Mouse (Mus musculus): ENCODE data around the gene Fgfrl1. TPM values are rescaled to one million over a fixed set of nuclear protein-coding genes. Genes with fewer than 3 reads are reported as not detected.

The Fgfrl1 gene
- polyA plus RNA-seq, 1 experiment = 93.3 TPM

- no peak for TF ChIP-seq CEBPB (IDR thresholded peaks at IDR 0.05; ENCODE audit: insufficient read depth, poor library complexity, severe bottlenecking)
- TF ChIP-seq POLR2A (IDR thresholded peaks at IDR 0.05; ENCODE audit: insufficient read length, low read depth) = no peak
- no peak for TF ChIP-seq E2F4 (IDR thresholded peaks at IDR 0.05; ENCODE audit: insufficient read depth)
- no peak for TF ChIP-seq POLR2AphosphoS2 (IDR thresholded peaks at IDR 0.05; ENCODE audit: insufficient read length, low read depth)
- no peak for TF ChIP-seq TCF3 (IDR thresholded peaks at IDR 0.05; ENCODE audit: insufficient read length, low read depth)
- no peak for TF ChIP-seq TCF12 (IDR thresholded peaks at IDR 0.05; ENCODE audit: insufficient read depth, poor library complexity, severe bottlenecking)
- no peak for TF ChIP-seq MAX (IDR thresholded peaks at IDR 0.05; ENCODE audit: low read depth)
- no peak for TF ChIP-seq SRF (IDR thresholded peaks at IDR 0.05; ENCODE audit: control insufficient read depth, insufficient read length, low read depth)
- Histone ChIP-seq H3K36me3 (ENCODE audit: control insufficient read depth, insufficient read depth) (peaks cover 6% of the 10 kb centered on the region), H3ac (ENCODE audit: control insufficient read depth, insufficient read length) (no peak overlapping the region), H3K4me2 (ENCODE audit: low read depth) (no peak overlapping the region), H3K27me3 (ENCODE audit: control insufficient read depth, insufficient read depth, insufficient read length) (no peaks in the 10 kb centered on the region), H3K4me3 (no peak overlapping the region), H3K79me2 (ENCODE audit: control insufficient read depth, insufficient read depth) (no peaks in the 10 kb centered on the region)
These were observed 9.3 kb downstream of the Fgfrl1 start for GRCm38 (mm10) chr5:108701341-108702021.

- H3K4me2 ChIP-seq (ENCODE audit: low read depth) = no peak overlapping the region
- H3K79me2 ChIP-seq (ENCODE audit: control insufficient read depth, insufficient read depth) = no peaks in the 10 kb centered on the region
- H3K36me3 ChIP-seq (ENCODE audit: control insufficient read depth, insufficient read depth) = peaks cover 6% of the 10 kb centered on the region
- H3ac ChIP-seq (ENCODE audit: control insufficient read depth, insufficient read length) = no peak overlapping the region
- H3K4me3 ChIP-seq = no peak overlapping the region
- H3K27me3 ChIP-seq (ENCODE audit: control insufficient read depth, insufficient read depth, insufficient read length) = no peaks in the 10 kb centered on the region
- TF ChIP-seq MYOG (IDR thresholded peaks at IDR 0.05; ENCODE audit: control insufficient read depth in 1 of 3, insufficient read depth in 1 of 3, insufficient read length in 2 of 3, low read depth in 2 of 3) (no peak), CEBPB (IDR thresholded peaks at IDR 0.05; ENCODE audit: insufficient read depth, poor library complexity, severe bottlenecking) (no peak), E2F4 (IDR thresholded peaks at IDR 0.05; ENCODE audit: insufficient read depth) (no peak), MYOD1 (IDR thresholded peaks at IDR 0.05; ENCODE audit: control insufficient read depth in 1 of 3, insufficient read length in 2 of 3, low read depth in 2 of 3) (peak in 1 of 3 experiments; percentile 76), POLR2A (IDR thresholded peaks at IDR 0.05; ENCODE audit: insufficient read length, low read depth) (no peak), SRF (IDR thresholded peaks at IDR 0.05; ENCODE audit: control insufficient read depth, insufficient read length, low read depth) (no peak), REST (IDR thresholded peaks at IDR 0.05; ENCODE audit: insufficient read depth, insufficient read length) (no peak)
These were observed 11.8 kb downstream of the Fgfrl1 start for GRCm38 (mm10) chr5:108703754-108704626.

GRCm38 (mm10) chr5:108707758-108708157 is 15.6 kb downstream of the Fgfrl1 start:
- Histone ChIP-seq H3ac (ENCODE audit: control insufficient read depth, insufficient read length) (no peak overlapping the region), H3K4me3 (no peak overlapping the region), H3K4me2 (ENCODE audit: low read depth) (no peak overlapping the region), H3K79me2 (ENCODE audit: control insufficient read depth, insufficient read depth) (no peaks in the 10 kb centered on the region), H3K27me3 (ENCODE audit: control insufficient read depth, insufficient read depth, insufficient read length) (no peaks in the 10 kb centered on the region), H3K36me3 (ENCODE audit: control insufficient read depth, insufficient read depth) (peaks cover 6% of the 10 kb centered on the region)
- TF ChIP-seq POLR2AphosphoS2 (IDR thresholded peaks at IDR 0.05; ENCODE audit: insufficient read length, low read depth) (no peak), REST (IDR thresholded peaks at IDR 0.05; ENCODE audit: insufficient read depth, insufficient read length) (no peak), TCF3 (IDR thresholded peaks at IDR 0.05; ENCODE audit: insufficient read length, low read depth) (no peak), POLR2A (IDR thresholded peaks at IDR 0.05; ENCODE audit: insufficient read length, low read depth) (no peak), USF1 (IDR thresholded peaks at IDR 0.05; ENCODE audit: low read depth) (no peak), CEBPB (IDR thresholded peaks at IDR 0.05; ENCODE audit: insufficient read depth, poor library complexity, severe bottlenecking) (no peak), MYOG (IDR thresholded peaks at IDR 0.05; ENCODE audit: control insufficient read depth in 1 of 3, insufficient read depth in 1 of 3, insufficient read length in 2 of 3, low read depth in 2 of 3) (no peak), MAX (IDR thresholded peaks at IDR 0.05; ENCODE audit: low read depth) (no peak), TCF12 (IDR thresholded peaks at IDR 0.05; ENCODE audit: insufficient read depth, poor library complexity, severe bottlenecking) (no peak), E2F4 (IDR thresholded peaks at IDR 0.05; ENCODE audit: insufficient read depth) (no peak), SRF (IDR thresholded peaks at IDR 0.05; ENCODE audit: control insufficient read depth, insufficient read length, low read depth) (no peak), MYOD1 (IDR thresholded peaks at IDR 0.05; ENCODE audit: control insufficient read depth in 1 of 3, insufficient read length in 2 of 3, low read depth in 2 of 3) (no peak)

- H3K27me3 ChIP-seq (ENCODE audit: control insufficient read depth, insufficient read depth, insufficient read length) = no peaks in the 10 kb centered on the region
These were observed 16.2 kb downstream of the Fgfrl1 start for GRCm38 (mm10) chr5:108708419-108708818.

More at GRCm38 (mm10) chr5:108708419-108708818, 16.2 kb downstream of the Fgfrl1 start:
- Histone ChIP-seq H3K4me2 (ENCODE audit: low read depth) (no peak overlapping the region), H3K79me2 (ENCODE audit: control insufficient read depth, insufficient read depth) (no peaks in the 10 kb centered on the region), H3ac (ENCODE audit: control insufficient read depth, insufficient read length) (no peak overlapping the region), H3K4me3 (no peak overlapping the region), H3K36me3 (ENCODE audit: control insufficient read depth, insufficient read depth) (peaks cover 6% of the 10 kb centered on the region)
- TF ChIP-seq MYOG (IDR thresholded peaks at IDR 0.05; ENCODE audit: control insufficient read depth in 1 of 3, insufficient read depth in 1 of 3, insufficient read length in 2 of 3, low read depth in 2 of 3) = no peak
- TF ChIP-seq USF1 (IDR thresholded peaks at IDR 0.05; ENCODE audit: low read depth) = no peak
- TF ChIP-seq SRF (IDR thresholded peaks at IDR 0.05; ENCODE audit: control insufficient read depth, insufficient read length, low read depth) = no peak
- TF ChIP-seq MAX (IDR thresholded peaks at IDR 0.05; ENCODE audit: low read depth) = no peak
- no peak for TF ChIP-seq E2F4 (IDR thresholded peaks at IDR 0.05; ENCODE audit: insufficient read depth)
- no peak for TF ChIP-seq POLR2AphosphoS2 (IDR thresholded peaks at IDR 0.05; ENCODE audit: insufficient read length, low read depth)
- no peak for TF ChIP-seq TCF3 (IDR thresholded peaks at IDR 0.05; ENCODE audit: insufficient read length, low read depth)
- TF ChIP-seq MYOD1 (IDR thresholded peaks at IDR 0.05; ENCODE audit: control insufficient read depth in 1 of 3, insufficient read length in 2 of 3, low read depth in 2 of 3) = no peak
- no peak for TF ChIP-seq TCF12 (IDR thresholded peaks at IDR 0.05; ENCODE audit: insufficient read depth, poor library complexity, severe bottlenecking)
- no peak for TF ChIP-seq CEBPB (IDR thresholded peaks at IDR 0.05; ENCODE audit: insufficient read depth, poor library complexity, severe bottlenecking)
- TF ChIP-seq REST (IDR thresholded peaks at IDR 0.05; ENCODE audit: insufficient read depth, insufficient read length) = no peak

Measured in myocyte (in vitro differentiated cells).